Mouse (Mus musculus) forebrain, embryonic 12.5 days (tissue): Measurements from ENCODE around the gene Tbcel. TPM values are rescaled to one million over a fixed set of nuclear protein-coding genes. Genes with fewer than 3 reads are reported as not detected.

Source experiments
- ATAC-seq: fragments of 200-750 bp; cut with Nextera tagmentation; 2 replicates; pipeline ENCODE4 v1.8.0; 2017; ENCODE audit warnings: moderate TSS enrichment; ENCODE audit not compliant: low FRiP score
- H3K27ac ChIP-seq: fragments of 300-500 bp; sonication (generic); 2 replicates; pipeline ENCODE4 v1.5.1; 2016; ENCODE audit warnings: mild to moderate bottlenecking
- H3K27me3 ChIP-seq: fragments of 300-500 bp; sonication (generic); 2 replicates; pipeline ENCODE4 v1.6.1; 2016; ENCODE audit warnings: mild to moderate bottlenecking
- H3K36me3 ChIP-seq: fragments of 300-500 bp; sonication (generic); replicated peaks from 2 replicates; pipeline ENCODE4 v1.6.1; 2016; ENCODE audit warnings: mild to moderate bottlenecking
- H3K4me1 ChIP-seq: fragments of 300-500 bp; sonication (generic); 2 replicates; pipeline ENCODE4 v1.6.1; 2016
- H3K4me2 ChIP-seq: fragments of 300-500 bp; sonication (generic); 2 replicates; pipeline ENCODE4 v1.6.1; 2016; ENCODE audit warnings: mild to moderate bottlenecking, moderate library complexity
- H3K4me3 ChIP-seq: fragments of 300-500 bp; sonication (generic); replicated peaks from 2 replicates; pipeline ENCODE4 v1.5.1; 2016; ENCODE audit warnings: mild to moderate bottlenecking
- H3K9ac ChIP-seq: fragments of 300-500 bp; sonication (generic); 2 replicates; pipeline ENCODE4 v1.6.1; 2016; ENCODE audit warnings: mild to moderate bottlenecking
- H3K9me3 ChIP-seq: fragments of 300-500 bp; sonication (generic); 2 replicates; pipeline ENCODE4 v1.6.1; 2016
- WGBS: fragments of 180-500 bp; shearing (Covaris S2); methylation state at CpG from one replicate; pipeline ENCODE4 v1.1.7; 2016; 5-methylcytosine and 5-hydroxymethylcytosine counted together
- polyA plus RNA-seq: library from polyadenylated mRNA; unstranded; fragments of >200 nt; fragmentation: Nextera tagmentation; extraction: Ambion mirVana; gene quantifications from 2 replicates; pipeline ENCODE4 v1.2.1, GENCODE M21; 2016

The Tbcel gene
- polyA plus RNA-seq, 1 experiment from 2014 or later: 6.1 TPM

DNA sequence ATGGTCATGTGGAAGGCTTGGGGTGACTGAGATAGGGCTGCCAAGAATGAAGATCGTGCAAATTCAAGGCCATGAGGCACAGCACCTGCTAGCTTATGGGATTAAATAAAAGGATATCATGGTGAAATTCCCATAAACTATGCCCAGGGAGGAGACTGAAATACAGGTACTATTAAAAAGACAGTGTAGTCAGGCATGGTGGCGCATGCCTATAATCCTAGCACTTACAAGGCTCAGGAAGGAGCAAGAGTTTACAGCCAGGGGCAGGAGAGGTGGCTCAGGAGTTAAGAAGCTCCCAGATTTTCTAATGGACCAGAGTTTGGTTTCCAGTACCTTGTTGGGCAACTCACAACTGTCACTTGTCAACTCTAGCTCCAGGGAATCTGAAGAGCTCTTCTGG, 76.0 kb downstream of the Tbcel start:
- Histone ChIP-seq H3K4me3 (no peak overlapping the region), H3K9me3 (no peaks in the 10 kb centered on the region), H3K4me2 (no peak overlapping the region), H3K27ac (no peak overlapping the region), H3K27me3 (no peaks in the 10 kb centered on the region), H3K9ac (no peak overlapping the region), H3K4me1 (peaks cover 9% of the 10 kb centered on the region; the same call in 1 of the 2 replicates), H3K36me3 (peaks cover 58% of the 10 kb centered on the region)
- ATAC-seq: no peak
- 90% methylated on average over 2 of the region's 2 CpGs for WGBS

- WGBS: 83% methylated on average over 12 of the region's 12 CpGs
- H3K36me3 ChIP-seq: peaks cover 37% of the 10 kb centered on the region
- no peaks in the 10 kb centered on the region for H3K9me3 ChIP-seq
- H3K4me2 ChIP-seq: no peak overlapping the region
- H3K27me3 ChIP-seq: no peaks in the 10 kb centered on the region
- H3K4me3 ChIP-seq: no peak overlapping the region
- no peak overlapping the region for H3K9ac ChIP-seq
- peaks cover 12% of the 10 kb centered on the region; the same call in 1 of the 2 replicates for H3K4me1 ChIP-seq
- H3K27ac ChIP-seq: no peak overlapping the region
- no peak for ATAC-seq
Measured at GRCm38 (mm10) chr9:42428060-42428924, 79.3 kb downstream of the Tbcel start.

GRCm38 (mm10) chr9:42426661-42427358, 80.8 kb downstream of the Tbcel start:
- peaks cover 37% of the 10 kb centered on the region for H3K36me3 ChIP-seq
- no peaks in the 10 kb centered on the region for H3K27me3 ChIP-seq
- H3K4me3 ChIP-seq: no peak overlapping the region
- H3K9ac ChIP-seq: no peak overlapping the region
- ATAC-seq: no peak
- 43% methylated on average over 10 of the region's 10 CpGs for WGBS
- H3K27ac ChIP-seq: no peak overlapping the region
- no peak overlapping the region for H3K4me2 ChIP-seq
- H3K4me1 ChIP-seq: peaks cover 12% of the 10 kb centered on the region; the same call in 1 of the 2 replicates
- no peaks in the 10 kb centered on the region for H3K9me3 ChIP-seq

- Histone ChIP-seq H3K4me3 (no peak overlapping the region), H3K27me3 (no peaks in the 10 kb centered on the region), H3K27ac (no peak overlapping the region), H3K9me3 (no peaks in the 10 kb centered on the region), H3K9ac (no peak overlapping the region), H3K4me2 (no peak overlapping the region), H3K4me1 (peaks cover 11% of the 10 kb centered on the region; the same call in 1 of the 2 replicates), H3K36me3 (peaks cover 31% of the 10 kb centered on the region)
- no peak for ATAC-seq
- WGBS: 90% methylated on average over 2 of the region's 2 CpGs
Measured at GRCm38 (mm10) chr9:42423649-42424048, 84.0 kb downstream of the Tbcel start.

DNA sequence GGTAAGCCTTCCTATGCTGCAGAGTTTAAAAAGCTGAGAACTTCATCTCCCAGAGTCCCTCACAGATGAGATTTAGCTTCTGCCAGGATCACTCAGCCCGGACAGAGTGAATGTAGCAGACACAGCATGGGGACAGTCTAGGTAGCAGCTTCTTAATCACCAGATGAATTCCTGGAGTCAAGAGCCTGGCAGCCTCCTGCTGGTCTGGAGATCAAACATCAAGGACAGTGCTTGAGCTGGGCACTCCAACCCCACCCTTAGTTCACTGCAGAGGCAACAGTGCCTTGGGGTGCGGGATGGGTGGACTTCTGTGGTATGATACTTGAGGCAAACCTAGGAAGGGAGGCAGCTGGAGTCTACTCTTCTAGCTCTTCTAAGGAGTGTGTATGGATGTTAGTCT, 87.9 kb downstream of the Tbcel start:
- Histone ChIP-seq H3K9ac (no peak overlapping the region), H3K27ac (no peak overlapping the region), H3K4me2 (no peak overlapping the region), H3K4me1 (peaks cover 4% of the 10 kb centered on the region), H3K27me3 (no peaks in the 10 kb centered on the region), H3K9me3 (no peaks in the 10 kb centered on the region), H3K36me3 (peaks cover 31% of the 10 kb centered on the region), H3K4me3 (no peak overlapping the region)
- ATAC-seq: no peak
- WGBS: 71% methylated on average over 2 of the region's 2 CpGs

- no peaks in the 10 kb centered on the region for H3K27me3 ChIP-seq
- H3K9me3 ChIP-seq: no peaks in the 10 kb centered on the region
- peaks cover 11% of the 10 kb centered on the region for H3K4me1 ChIP-seq
- no peak overlapping the region for H3K4me3 ChIP-seq
- WGBS: 96% methylated on average over 5 of the region's 5 CpGs
- H3K27ac ChIP-seq: no peak overlapping the region
- peaks cover 35% of the 10 kb centered on the region for H3K36me3 ChIP-seq
- H3K4me2 ChIP-seq: no peak overlapping the region
- no peak for ATAC-seq
- H3K9ac ChIP-seq: no peak overlapping the region
Measured at GRCm38 (mm10) chr9:42418786-42419185, 88.8 kb downstream of the Tbcel start.

GRCm38 (mm10) chr9:42417352-42417952, 90.2 kb downstream of the Tbcel start:
- H3K4me1 ChIP-seq: peaks cover 20% of the 10 kb centered on the region
- H3K9me3 ChIP-seq: no peaks in the 10 kb centered on the region
- H3K36me3 ChIP-seq: peaks cover 31% of the 10 kb centered on the region
- WGBS: 78% methylated on average over 12 of the region's 12 CpGs
- ATAC-seq: no peak
- H3K4me3 ChIP-seq: no peak overlapping the region
- no peak overlapping the region for H3K4me2 ChIP-seq
- H3K27me3 ChIP-seq: no peaks in the 10 kb centered on the region
- no peak overlapping the region for H3K9ac ChIP-seq
- no peak overlapping the region for H3K27ac ChIP-seq

GRCm38 (mm10) chr9:42415184-42415583, 92.4 kb downstream of the Tbcel start:
- Histone ChIP-seq H3K9me3 (no peaks in the 10 kb centered on the region), H3K9ac (no peak overlapping the region), H3K36me3 (peaks cover 18% of the 10 kb centered on the region; the same call in 1 of the 2 replicates), H3K4me3 (no peak overlapping the region), H3K27me3 (no peaks in the 10 kb centered on the region), H3K4me2 (no peak overlapping the region), H3K4me1 (peaks cover 20% of the 10 kb centered on the region), H3K27ac (no peak overlapping the region)
- 16% methylated on average over 1 of the region's 1 CpGs for WGBS
- no peak for ATAC-seq

- H3K4me2 ChIP-seq: no peak overlapping the region
- H3K4me3 ChIP-seq: no peak overlapping the region
- ATAC-seq: no peak
- peaks cover 18% of the 10 kb centered on the region; the same call in 1 of the 2 replicates for H3K36me3 ChIP-seq
- WGBS: 52% methylated on average over 12 of the region's 12 CpGs
- no peak overlapping the region for H3K9ac ChIP-seq
- H3K9me3 ChIP-seq: no peaks in the 10 kb centered on the region
- no peak overlapping the region for H3K27ac ChIP-seq
- peaks cover 20% of the 10 kb centered on the region for H3K4me1 ChIP-seq
- H3K27me3 ChIP-seq: no peaks in the 10 kb centered on the region
Measured at GRCm38 (mm10) chr9:42413345-42413744, 94.3 kb downstream of the Tbcel start.

GRCm38 (mm10) chr9:42411296-42411695, 96.3 kb downstream of the Tbcel start:
- no peak overlapping the region for H3K9ac ChIP-seq
- no peak overlapping the region for H3K4me3 ChIP-seq
- 91% methylated on average over 6 of the region's 6 CpGs for WGBS
- ATAC-seq: no peak
- no peak overlapping the region for H3K27ac ChIP-seq
- no peak overlapping the region for H3K4me2 ChIP-seq
- peaks cover 20% of the 10 kb centered on the region for H3K4me1 ChIP-seq
- H3K36me3 ChIP-seq: peaks cover 18% of the 10 kb centered on the region; the same call in 1 of the 2 replicates
- no peaks in the 10 kb centered on the region for H3K27me3 ChIP-seq
- H3K9me3 ChIP-seq: no peaks in the 10 kb centered on the region

GRCm38 (mm10) chr9:42405736-42406135, 101.9 kb downstream of the Tbcel start:
- no peak overlapping the region for H3K27ac ChIP-seq
- no peak overlapping the region for H3K4me2 ChIP-seq
- ATAC-seq: no peak
- peaks cover 7% of the 10 kb centered on the region; the same call in 1 of the 2 replicates for H3K4me1 ChIP-seq
- H3K9ac ChIP-seq: no peak overlapping the region
- no peaks in the 10 kb centered on the region for H3K27me3 ChIP-seq
- H3K36me3 ChIP-seq: no peaks in the 10 kb centered on the region
- H3K4me3 ChIP-seq: no peak overlapping the region
- 90% methylated on average over 4 of the region's 4 CpGs for WGBS
- H3K9me3 ChIP-seq: no peaks in the 10 kb centered on the region

- H3K4me2 ChIP-seq: no peak overlapping the region
- no peak for ATAC-seq
- WGBS: 64% methylated on average over 6 of the region's 6 CpGs
Measured at GRCm38 (mm10) chr9:42401486-42401885, 106.1 kb downstream of the Tbcel start.

More at GRCm38 (mm10) chr9:42401486-42401885, 106.1 kb downstream of the Tbcel start:
- Histone ChIP-seq H3K27me3 (0 out of 2 replicates have a peak, but pooled peaks cover 4% of the 10 kb centered on the region), H3K27ac (no peak overlapping the region), H3K36me3 (no peaks in the 10 kb centered on the region), H3K9ac (no peak overlapping the region), H3K9me3 (no peaks in the 10 kb centered on the region), H3K4me1 (peaks cover 21% of the 10 kb centered on the region), H3K4me3 (no peak overlapping the region)
